Mouse (Mus musculus): ENCODE measurements around the gene Irak4.

DNA sequence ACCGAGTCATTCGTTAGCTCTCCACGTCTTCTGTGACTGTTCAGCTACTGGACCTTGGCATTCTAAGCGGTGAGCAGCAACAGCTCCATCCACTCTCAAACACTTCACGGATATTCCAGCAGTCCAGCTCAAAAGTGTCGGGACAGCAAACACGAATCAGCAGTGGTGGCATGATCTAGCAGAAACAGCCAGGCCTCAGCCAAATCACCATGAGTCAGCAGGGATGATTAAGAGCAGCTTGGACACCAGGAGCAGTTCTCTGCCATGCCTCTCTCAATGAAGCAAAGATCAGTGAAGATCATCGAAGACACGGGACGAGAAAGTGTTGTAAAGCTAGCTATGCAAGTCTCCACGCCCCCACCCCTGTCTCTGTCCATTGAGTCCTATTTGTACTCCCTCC lies 72.6 kb downstream of the Irak4 start:
- TF ChIP-seq POLR2A (IDR thresholded peaks at IDR 0.05; ENCODE audit: insufficient read depth, low read length) (no peak), EP300 (IDR thresholded peaks at IDR 0.05; ENCODE audit: insufficient read depth, low read depth, low read length) (no peak), CTCF (IDR thresholded peaks at IDR 0.05; ENCODE audit: low read depth, low read length) (no peak)

Data from ES-Bruce4 (cell line).